Mouse (Mus musculus) MEL (cell line): ENCODE measurements at regions not wholly inside any gene's neighbourhood (a gene's known extent, or its start where the extent isn't known, plus 50 kb on each side); places are given as distances from the start of the nearest gene placed in this dataset.

Experiments used
- DNase-seq: peaks from one replicate; pipeline ENCODE4 v3.0.0; 2011; ENCODE audit warnings: low read depth, low spot score
- H3K27ac ChIP-seq: 2 replicates; pipeline ENCODE4 v1.5.1; 2012; ENCODE audit warnings: low read depth, mild to moderate bottlenecking, control low read depth, low read length, moderate library complexity; ENCODE audit not compliant: control insufficient read depth
- H3K27me3 ChIP-seq, 2 experiments: fragments of 150-350 bp in 1 of 2; sonication (generic) in 1 of 2; 2 replicates each; pipeline ENCODE4 v1.6.1; 2012; ENCODE audit warnings: low read length in 2 of 2, mild to moderate bottlenecking in 2 of 2, improper control_type of control experiment in 1 of 2, moderate library complexity in 1 of 2; ENCODE audit not compliant: insufficient read depth in 2 of 2, control insufficient read depth in 1 of 2
- H3K36me3 ChIP-seq, 2 experiments: 2 replicates each; pipeline ENCODE4 v1.6.1; 2012 to 2014; ENCODE audit warnings: low read length in 2 of 2, improper control_type of control experiment in 1 of 2, inconsistent platforms in 1 of 2, mild to moderate bottlenecking in 1 of 2; ENCODE audit not compliant: insufficient read depth in 2 of 2, control insufficient read depth in 1 of 2
- H3K4me1 ChIP-seq, 2 experiments: fragments of 150-350 bp in 1 of 2; sonication (generic) in 1 of 2; 2 replicates each; pipeline ENCODE4 v1.6.1; 2012; ENCODE audit warnings: low read length in 2 of 2, improper control_type of control experiment in 1 of 2, mild to moderate bottlenecking in 1 of 2; ENCODE audit not compliant: insufficient read depth in 2 of 2, control insufficient read depth in 1 of 2
- H3K4me3 ChIP-seq, 2 experiments: fragments of 150-350 bp in 1 of 2; sonication (generic) in 1 of 2; 2 replicates each; pipeline ENCODE4 v1.5.1; 2012; ENCODE audit warnings: low read depth in 2 of 2, low read length in 2 of 2, mild to moderate bottlenecking in 2 of 2, moderate library complexity in 2 of 2, control low read depth in 1 of 2, improper control_type of control experiment in 1 of 2; ENCODE audit not compliant: control insufficient read depth in 1 of 2, insufficient read depth in 1 of 2
- H3K79me2 ChIP-seq: 2 replicates; pipeline ENCODE4 v1.6.1; 2012; ENCODE audit warnings: mild to moderate bottlenecking, low read length, moderate library complexity; ENCODE audit not compliant: control insufficient read depth, poor library complexity, insufficient read depth
- H3K9ac ChIP-seq: 2 replicates; pipeline ENCODE4 v1.6.1; 2012; ENCODE audit warnings: low read depth, mild to moderate bottlenecking, control low read depth, low read length, moderate library complexity; ENCODE audit not compliant: control insufficient read depth, poor library complexity, severe bottlenecking
- H3K9me3 ChIP-seq: fragments of 150-350 bp; sonication (generic); replicated peaks from 2 replicates; pipeline ENCODE4 v1.6.1; 2012; ENCODE audit warnings: mild to moderate bottlenecking, low read length, improper control_type of control experiment, moderate library complexity; ENCODE audit not compliant: insufficient read depth
- EP300 ChIP-seq, 2 experiments: IDR thresholded peaks; 2 replicates each; pipeline ENCODE4 v1.6.1; 2011; ENCODE audit warnings: improper control_type of control experiment in 2 of 2, low read length in 2 of 2, low read depth in 1 of 2, mild to moderate bottlenecking in 1 of 2
- ETS1 ChIP-seq: IDR thresholded peaks from 2 replicates; pipeline ENCODE4 v1.6.1; 2012; ENCODE audit warnings: low read depth, mild to moderate bottlenecking, inconsistent platforms, low read length, improper control_type of control experiment, moderate library complexity
- GABPA ChIP-seq: IDR thresholded peaks from 2 replicates; pipeline ENCODE4 v1.6.1; 2012; ENCODE audit warnings: low read depth, mild to moderate bottlenecking, inconsistent platforms, low read length, improper control_type of control experiment, moderate library complexity
- HCFC1 ChIP-seq: IDR thresholded peaks from 2 replicates; pipeline ENCODE4 v1.6.1; 2012; ENCODE audit warnings: low read depth, mild to moderate bottlenecking, inconsistent platforms, low read length, improper control_type of control experiment, moderate library complexity
- JUND ChIP-seq: IDR thresholded peaks from 2 replicates; pipeline ENCODE4 v1.6.1; 2011; ENCODE audit warnings: low read depth, mild to moderate bottlenecking, improper control_type of control experiment, low read length
- MAFK ChIP-seq: IDR thresholded peaks from 2 replicates; pipeline ENCODE4 v1.6.1; 2011; ENCODE audit warnings: low read depth, mild to moderate bottlenecking, low read length, improper control_type of control experiment, borderline replicate concordance
- MAZ ChIP-seq: IDR thresholded peaks from 2 replicates; pipeline ENCODE4 v1.6.1; 2012; ENCODE audit warnings: low read depth, mild to moderate bottlenecking, inconsistent platforms, low read length, improper control_type of control experiment
- MEF2A ChIP-seq: IDR thresholded peaks from 2 replicates; pipeline ENCODE4 v1.6.1; 2014; ENCODE audit warnings: low read depth, mild to moderate bottlenecking, inconsistent platforms, low read length, improper control_type of control experiment; ENCODE audit not compliant: poor library complexity, insufficient replicate concordance, severe bottlenecking; ENCODE audit errors: extremely low read depth
- MXI1 ChIP-seq: IDR thresholded peaks from 2 replicates; pipeline ENCODE4 v1.6.1; 2011; ENCODE audit warnings: mild to moderate bottlenecking, low read depth, low read length, improper control_type of control experiment
- NRF1 ChIP-seq: IDR thresholded peaks from 2 replicates; pipeline ENCODE4 v1.6.1; 2014; ENCODE audit warnings: low read depth, mild to moderate bottlenecking, inconsistent platforms, low read length, improper control_type of control experiment, moderate library complexity; ENCODE audit not compliant: poor library complexity, insufficient read depth, severe bottlenecking
- SMC3 ChIP-seq: IDR thresholded peaks from 2 replicates; pipeline ENCODE4 v1.6.1; 2011; ENCODE audit warnings: low read depth, low read length, improper control_type of control experiment
- TBP ChIP-seq: IDR thresholded peaks from 2 replicates; pipeline ENCODE4 v1.8.0; 2011; ENCODE audit warnings: low read depth, low read length, improper control_type of control experiment
- TCF12 ChIP-seq: IDR thresholded peaks from 2 replicates; pipeline ENCODE4 v1.6.1; 2014; ENCODE audit warnings: low read depth, mild to moderate bottlenecking, inconsistent platforms, low read length, improper control_type of control experiment, moderate library complexity
- USF1 ChIP-seq: IDR thresholded peaks from 2 replicates; pipeline ENCODE4 v1.6.1; 2014; ENCODE audit warnings: low read depth, mild to moderate bottlenecking, inconsistent platforms, low read length, improper control_type of control experiment, moderate library complexity
- USF2 ChIP-seq, 2 experiments: IDR thresholded peaks; 2 replicates each; pipeline ENCODE4 v1.6.1; 2011 to 2012; ENCODE audit warnings: improper control_type of control experiment in 2 of 2, low read length in 2 of 2, borderline replicate concordance in 1 of 2, inconsistent platforms in 1 of 2, low read depth in 1 of 2, mild to moderate bottlenecking in 1 of 2; ENCODE audit not compliant: insufficient read depth in 1 of 2
- ZKSCAN1 ChIP-seq: IDR thresholded peaks from 2 replicates; pipeline ENCODE4 v1.6.1; 2012; ENCODE audit warnings: low read depth, mild to moderate bottlenecking, inconsistent platforms, low read length, improper control_type of control experiment, moderate library complexity
- ZMIZ1 ChIP-seq: IDR thresholded peaks from 2 replicates; pipeline ENCODE4 v1.6.1; 2012; ENCODE audit warnings: low read depth, mild to moderate bottlenecking, inconsistent platforms, low read length, improper control_type of control experiment, moderate library complexity
- ZNF384 ChIP-seq: IDR thresholded peaks from 2 replicates; pipeline ENCODE4 v1.6.1; 2012; ENCODE audit warnings: low read depth, mild to moderate bottlenecking, inconsistent platforms, low read length, improper control_type of control experiment

- Histone ChIP-seq H3K9ac (no peak overlapping the region), H3K4me3 (no peak overlapping the region), H3K27me3 (no peaks in the 10 kb centered on the region), H3K4me1 (peaks cover 0 to 2% of the 10 kb centered on the region in 2 experiments; a peak in 1 of 4 replicates), H3K36me3 (no peaks in the 10 kb centered on the region), H3K79me2 (no peaks in the 10 kb centered on the region), H3K27ac (no peak overlapping the region), H3K9me3 (no peaks in the 10 kb centered on the region)
- TF ChIP-seq TBP (no peak), EP300 (IDR thresholded peaks at IDR 0.05; ENCODE audit: low read depth in 1 of 2, low read length in 2 of 2) (peak in 1 of 2 experiments; percentile 31; a peak in 1 of 4 replicates)
- peak; percentile 5 for DNase-seq
Observed at GRCm38 (mm10) chr16:53480664-53481063, 1026.8 kb upstream of the Alcam start.

- Histone ChIP-seq H3K4me1 (peaks cover 0 to 2% of the 10 kb centered on the region in 2 experiments; a peak in 1 of 4 replicates), H3K27ac (no peak overlapping the region), H3K36me3 (no peaks in the 10 kb centered on the region), H3K9ac (no peak overlapping the region), H3K79me2 (no peaks in the 10 kb centered on the region), H3K27me3 (no peaks in the 10 kb centered on the region), H3K4me3 (peak overlapping the region in 1 of 2 experiments; percentile 15; a peak in 1 of 4 replicates), H3K9me3 (no peaks in the 10 kb centered on the region)
- TF ChIP-seq ETS1 = 0 out of 2 replicates have a peak, but pooled peaks have one; percentile 23
- TF ChIP-seq EP300 (IDR thresholded peaks at IDR 0.05; ENCODE audit: low read depth in 1 of 2, low read length in 2 of 2) = peak in 1 of 2 experiments; percentile 46; a peak in 1 of 4 replicates
- TF ChIP-seq MAFK = no peak
- TF ChIP-seq TCF12 = peak; percentile 56; the same call in 1 of the 2 replicates
- peak; percentile 18 for DNase-seq
Observed at GRCm38 (mm10) chr16:53439511-53439910, 985.6 kb upstream of the Alcam start.

GRCm38 (mm10) chr16:53418416-53418815 lies 964.5 kb upstream of the Alcam start:
- TF ChIP-seq SMC3 (no peak), HCFC1 (no peak), MXI1 (no peak), GABPA (no peak), ZKSCAN1 (no peak), JUND (no peak), ZNF384 (no peak), MEF2A (no peak), ZMIZ1 (no peak), MAZ (no peak), USF2 (IDR thresholded peaks at IDR 0.05; ENCODE audit: borderline replicate concordance in 1 of 2, insufficient read depth in 1 of 2, low read depth in 1 of 2, low read length in 2 of 2) (no peak), NRF1 (no peak), USF1 (no peak)
- H3K79me2 ChIP-seq = no peaks in the 10 kb centered on the region
- no peaks in the 10 kb centered on the region for H3K9me3 ChIP-seq
- H3K36me3 ChIP-seq = no peaks in the 10 kb centered on the region
- no peak overlapping the region for H3K27ac ChIP-seq
- H3K4me3 ChIP-seq = no peak overlapping the region
- no peaks in the 10 kb centered on the region for H3K4me1 ChIP-seq
- no peak for DNase-seq
- H3K9ac ChIP-seq = no peak overlapping the region
- H3K27me3 ChIP-seq = no peaks in the 10 kb centered on the region
